Mouse (Mus musculus) lung, embryonic 14.5 days (tissue): ENCODE results near the gene Dnph1. TPM values are rescaled to one million over a fixed set of nuclear protein-coding genes. Genes with fewer than 3 reads are reported as not detected.

Experiments used
- ATAC-seq: fragments of 200-750 bp; cut with Nextera tagmentation; 2 replicates; pipeline ENCODE4 v1.8.0; 2017; ENCODE audit warnings: mild to moderate bottlenecking, moderate TSS enrichment, moderate library complexity; ENCODE audit not compliant: insufficient read depth
- DNase-seq: peaks from one replicate; pipeline ENCODE4 v3.0.0-alpha.2; 2015
- H3K27ac ChIP-seq: fragments of 300-500 bp; sonication (generic); 2 replicates; pipeline ENCODE4 v1.5.1; 2014; ENCODE audit warnings: low read depth, mild to moderate bottlenecking, moderate library complexity
- H3K27me3 ChIP-seq: fragments of 300-500 bp; sonication (generic); 2 replicates; pipeline ENCODE4 v1.6.1; 2014; ENCODE audit warnings: low read length, control low read depth; ENCODE audit not compliant: insufficient read depth
- H3K36me3 ChIP-seq: fragments of 300-500 bp; sonication (generic); 2 replicates; pipeline ENCODE4 v1.6.1; 2014; ENCODE audit warnings: control low read depth; ENCODE audit not compliant: insufficient read depth
- H3K4me1 ChIP-seq: fragments of 300-500 bp; sonication (generic); 2 replicates; pipeline ENCODE4 v1.6.1; 2014; ENCODE audit warnings: antibody characterized with exemption, control low read depth; ENCODE audit not compliant: insufficient read depth
- H3K4me2 ChIP-seq: fragments of 300-500 bp; sonication (generic); 2 replicates; pipeline ENCODE4 v1.6.1; 2014; ENCODE audit warnings: mild to moderate bottlenecking
- H3K4me3 ChIP-seq: fragments of 300-500 bp; sonication (generic); 2 replicates; pipeline ENCODE4 v1.5.1; 2014; ENCODE audit warnings: low read depth, low read length
- H3K9ac ChIP-seq: fragments of 300-500 bp; sonication (generic); 2 replicates; pipeline ENCODE4 v1.6.1; 2014
- H3K9me3 ChIP-seq: fragments of 300-500 bp; sonication (generic); 2 replicates; pipeline ENCODE4 v1.6.1; 2016; ENCODE audit warnings: low read depth, low read length, control low read depth
- CTCF ChIP-seq: IDR thresholded peaks from 2 replicates; pipeline ENCODE4 v1.5.1; 2016; ENCODE audit warnings: antibody characterized with exemption, low read depth
- WGBS: fragments of 180-500 bp; shearing (Covaris S2); extraction: QIAGEN DNeasy Blood & Tissue Kit; methylation state at CpG from one replicate; pipeline ENCODE4 v1.1.7; 2014; 5-methylcytosine and 5-hydroxymethylcytosine counted together
- polyA plus RNA-seq: library from polyadenylated mRNA; unstranded; fragments of >200 nt; fragmentation: Nextera tagmentation; extraction: Ambion mirVana; gene quantifications from 2 replicates; pipeline ENCODE4 v1.2.1, GENCODE M21; 2014

Gene Dnph1
- polyA plus RNA-seq, 1 experiment from 2014 or later = 60.8 TPM

DNA sequence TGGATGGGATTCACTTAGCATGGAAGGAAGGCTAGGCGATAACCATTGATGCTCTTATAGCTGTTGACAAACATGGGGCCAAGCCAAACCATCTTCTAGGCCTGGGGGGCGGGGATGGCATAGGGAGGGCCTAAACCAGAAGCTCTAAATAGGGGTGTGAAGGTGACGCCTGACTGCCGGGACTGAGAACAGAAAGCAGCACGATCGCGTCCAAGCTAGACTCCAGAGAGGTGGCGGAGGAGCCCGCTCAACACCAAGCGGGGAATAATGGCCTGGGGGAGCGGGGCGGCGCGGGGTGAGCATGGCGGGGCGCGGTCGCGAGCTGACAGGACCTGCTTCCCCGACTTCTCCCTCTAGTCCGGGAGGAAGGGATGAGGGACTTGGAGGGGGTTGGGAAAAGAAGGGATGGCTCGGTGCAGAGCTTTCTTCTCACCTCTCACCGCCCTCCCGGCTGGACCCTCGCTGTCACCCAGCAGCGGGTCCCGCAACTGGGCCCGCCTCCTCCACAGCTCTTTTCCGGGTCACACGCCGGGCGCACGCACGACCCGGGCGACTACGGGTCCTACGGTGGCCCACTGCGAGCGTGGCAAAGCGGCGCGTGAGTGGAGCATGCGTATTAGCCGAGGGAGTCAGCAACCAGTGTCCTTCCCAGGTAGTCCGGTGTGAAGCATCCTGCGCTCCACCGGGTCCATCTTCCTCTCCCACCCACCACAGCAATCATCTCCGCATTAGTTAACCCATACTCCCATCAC is 49.5 kb downstream of the Dnph1 start, which contains the start of gene Cul9:
Gene Cul9 (minus strand): TSS at position 576 of the 752 bp plus-strand sequence.
- Histone ChIP-seq H3K4me1 (no peaks in the 10 kb centered on the region; the same call in 1 of the 2 replicates), H3K27ac (no peak within 1 kb of the TSS), H3K36me3 (peaks cover 42% of the 10 kb centered on the region), H3K9ac (peak within 1 kb of the TSS; percentile 49), H3K4me2 (peak within 1 kb of the TSS; percentile 79), H3K4me3 (peak within 1 kb of the TSS; percentile 46), H3K27me3 (peaks cover 5% of the 10 kb centered on the region; the same call in 1 of the 2 replicates), H3K9me3 (no peaks in the 10 kb centered on the region)
- ATAC-seq = peak; percentile 56
- DNase-seq = peak; percentile 73
- WGBS = 3% methylated on average over 48 of the region's 49 CpGs
- no peak for TF ChIP-seq CTCF

- H3K4me3 ChIP-seq = peak overlapping the region; percentile 46
- ATAC-seq (no peak), DNase-seq (no peak)
- no peak overlapping the region for H3K27ac ChIP-seq
- H3K4me1 ChIP-seq = no peaks in the 10 kb centered on the region; the same call in 1 of the 2 replicates
- H3K9ac ChIP-seq = peak overlapping the region; percentile 49; the same call in 1 of the 2 replicates
- H3K36me3 ChIP-seq = peaks cover 48% of the 10 kb centered on the region
- TF ChIP-seq CTCF = no peak
- 14% methylated on average over 7 of the region's 7 CpGs for WGBS
- peak overlapping the region; percentile 79 for H3K4me2 ChIP-seq
- H3K9me3 ChIP-seq = no peaks in the 10 kb centered on the region
- peaks cover 5% of the 10 kb centered on the region; the same call in 1 of the 2 replicates for H3K27me3 ChIP-seq
Observed at GRCm38 (mm10) chr17:46546591-46546990, 50.1 kb downstream of the Dnph1 start.

GRCm38 (mm10) chr17:46546995-46547394 is 50.5 kb downstream of the Dnph1 start:
- Histone ChIP-seq H3K4me2 (peak overlapping the region; percentile 79; the same call in 1 of the 2 replicates), H3K36me3 (peaks cover 52% of the 10 kb centered on the region), H3K9ac (no peak overlapping the region), H3K4me3 (no peak overlapping the region), H3K9me3 (no peaks in the 10 kb centered on the region), H3K27me3 (peaks cover 5% of the 10 kb centered on the region; the same call in 1 of the 2 replicates), H3K27ac (no peak overlapping the region), H3K4me1 (no peaks in the 10 kb centered on the region; the same call in 1 of the 2 replicates)
- peak; percentile 34 for DNase-seq
- no peak for TF ChIP-seq CTCF
- 26% methylated on average over 8 of the region's 8 CpGs for WGBS
- no peak for ATAC-seq

GRCm38 (mm10) chr17:46547923-46548322 is 51.4 kb downstream of the Dnph1 start:
- Histone ChIP-seq H3K9me3 (no peaks in the 10 kb centered on the region), H3K4me2 (no peak overlapping the region), H3K27me3 (peaks cover 5% of the 10 kb centered on the region; the same call in 1 of the 2 replicates), H3K27ac (no peak overlapping the region), H3K36me3 (peaks cover 61% of the 10 kb centered on the region), H3K4me1 (no peaks in the 10 kb centered on the region; the same call in 1 of the 2 replicates), H3K9ac (no peak overlapping the region), H3K4me3 (no peak overlapping the region)
- WGBS = 30% methylated on average over 3 of the region's 3 CpGs
- ATAC-seq = no peak
- no peak for DNase-seq
- TF ChIP-seq CTCF = no peak

- peaks cover 5% of the 10 kb centered on the region; the same call in 1 of the 2 replicates for H3K4me1 ChIP-seq
- H3K27me3 ChIP-seq = peaks cover 5% of the 10 kb centered on the region; the same call in 1 of the 2 replicates
- H3K9me3 ChIP-seq = no peaks in the 10 kb centered on the region
- no peak overlapping the region for H3K4me3 ChIP-seq
- DNase-seq (no peak), ATAC-seq (no peak)
- TF ChIP-seq CTCF = no peak
- no peak overlapping the region for H3K27ac ChIP-seq
- no peak overlapping the region for H3K9ac ChIP-seq
- H3K36me3 ChIP-seq = peaks cover 57% of the 10 kb centered on the region
- H3K4me2 ChIP-seq = no peak overlapping the region
- WGBS = 57% methylated on average over 10 of the region's 11 CpGs
Observed at GRCm38 (mm10) chr17:46548741-46549140, 52.2 kb downstream of the Dnph1 start.

GRCm38 (mm10) chr17:46549193-46549592 is 52.7 kb downstream of the Dnph1 start:
- ATAC-seq (no peak), DNase-seq (peak; percentile 78)
- WGBS = 31% methylated on average over 8 of the region's 8 CpGs
- H3K4me1 ChIP-seq = peaks cover 8% of the 10 kb centered on the region
- peaks cover 5% of the 10 kb centered on the region; the same call in 1 of the 2 replicates for H3K27me3 ChIP-seq
- H3K9me3 ChIP-seq = no peaks in the 10 kb centered on the region
- H3K27ac ChIP-seq = no peak overlapping the region
- no peak overlapping the region for H3K9ac ChIP-seq
- H3K36me3 ChIP-seq = peaks cover 57% of the 10 kb centered on the region
- H3K4me3 ChIP-seq = no peak overlapping the region
- peak; percentile 77 for TF ChIP-seq CTCF
- no peak overlapping the region for H3K4me2 ChIP-seq

Other genes with a start within 250 kb of the Dnph1 start
- gene Polr1c, start 248.7 kb upstream of the Dnph1 start, polyA plus RNA-seq = 92.0 and 96.0 TPM in 2 replicates
- gene Yipf3, start 248.6 kb upstream of the Dnph1 start, polyA plus RNA-seq = 91.2 and 102 TPM in 2 replicates
- gene Lrrc73, start 243.2 kb upstream of the Dnph1 start, polyA plus RNA-seq = 0.54 and 0.76 TPM in 2 replicates
- 39.1 and 43.2 TPM in 2 replicates for gene Tjap1, start 213.7 kb upstream of the Dnph1 start, polyA plus RNA-seq
- 0.38 and 0.46 TPM in 2 replicates for gene Dlk2, start 199.3 kb upstream of the Dnph1 start, polyA plus RNA-seq
- 4.7 and 5.5 TPM in 2 replicates for gene Abcc10, start 168.4 kb upstream of the Dnph1 start, polyA plus RNA-seq
- gene Zfp318, start 113.0 kb upstream of the Dnph1 start, polyA plus RNA-seq = 15.2 and 18.3 TPM in 2 replicates
- 0.41 TPM in 1 of 2 replicates, not detected in the other for gene Crip3, start 67.8 kb upstream of the Dnph1 start, polyA plus RNA-seq
- not detected in 2 replicates for gene Slc22a7, start 58.3 kb upstream of the Dnph1 start, polyA plus RNA-seq
- gene Ttbk1, start 9.0 kb upstream of the Dnph1 start, polyA plus RNA-seq = 0.05 and 0.11 TPM in 2 replicates
- 2.8 and 2.9 TPM in 2 replicates for gene Cul9, start 49.7 kb downstream of the Dnph1 start, polyA plus RNA-seq
- 11.4 and 15.1 TPM in 2 replicates for gene Srf, start 59.5 kb downstream of the Dnph1 start, polyA plus RNA-seq
- 79.5 and 99.3 TPM in 2 replicates for gene Ptk7, start 132.8 kb downstream of the Dnph1 start, polyA plus RNA-seq
- gene Klc4, start 149.3 kb downstream of the Dnph1 start, polyA plus RNA-seq = 20.2 and 21.4 TPM in 2 replicates
- 113 and 114 TPM in 2 replicates for gene Mrpl2, start 149.5 kb downstream of the Dnph1 start, polyA plus RNA-seq
- 36.6 TPM in 2 replicates for gene Cul7, start 153.6 kb downstream of the Dnph1 start, polyA plus RNA-seq
- gene Rrp36, start 177.6 kb downstream of the Dnph1 start, polyA plus RNA-seq = 47.6 and 48.5 TPM in 2 replicates
- gene Mea1, start 182.1 kb downstream of the Dnph1 start, polyA plus RNA-seq = 123 and 131 TPM in 2 replicates
- gene Klhdc3, start 184.2 kb downstream of the Dnph1 start, polyA plus RNA-seq = 108 and 111 TPM in 2 replicates
- 97.6 and 104 TPM in 2 replicates for gene Ppp2r5d, start 208.4 kb downstream of the Dnph1 start, polyA plus RNA-seq
- 23.0 and 25.7 TPM in 2 replicates for gene Pex6, start 214.8 kb downstream of the Dnph1 start, polyA plus RNA-seq
- 0.77 and 1.5 TPM in 2 replicates for gene Gnmt, start 232.5 kb downstream of the Dnph1 start, polyA plus RNA-seq